Mouse (Mus musculus) heart, embryonic 13.5 days (tissue): ENCODE data around the gene Grk6. TPM values are rescaled to one million over a fixed set of nuclear protein-coding genes. Genes with fewer than 3 reads are reported as not detected.

ENCODE experiments used
- ATAC-seq: fragments of 200-750 bp; cut with Nextera tagmentation; 2 replicates; pipeline ENCODE4 v1.8.0; 2017; ENCODE audit warnings: moderate TSS enrichment; ENCODE audit not compliant: insufficient number of reproducible peaks, low FRiP score, low TSS enrichment; ENCODE audit errors: extremely low read depth
- H3K27ac ChIP-seq: fragments of 300-500 bp; sonication (generic); replicated peaks from 2 replicates; pipeline ENCODE4 v1.5.1; 2015; ENCODE audit warnings: moderate library complexity, mild to moderate bottlenecking, inconsistent platforms
- H3K27me3 ChIP-seq: fragments of 300-500 bp; sonication (generic); replicated peaks from 2 replicates; pipeline ENCODE4 v1.6.1; 2015; ENCODE audit warnings: mild to moderate bottlenecking, inconsistent platforms
- H3K36me3 ChIP-seq: fragments of 300-500 bp; sonication (generic); 2 replicates; pipeline ENCODE4 v1.6.1; 2015; ENCODE audit warnings: mild to moderate bottlenecking, inconsistent platforms
- H3K4me1 ChIP-seq: fragments of 300-500 bp; sonication (generic); 2 replicates; pipeline ENCODE4 v1.6.1; 2015; ENCODE audit warnings: inconsistent platforms
- H3K4me2 ChIP-seq: fragments of 300-500 bp; sonication (generic); 2 replicates; pipeline ENCODE4 v1.6.1; 2015; ENCODE audit warnings: inconsistent platforms, mild to moderate bottlenecking, moderate library complexity
- H3K4me3 ChIP-seq: fragments of 300-500 bp; sonication (generic); 2 replicates; pipeline ENCODE4 v1.5.1; 2015; ENCODE audit warnings: moderate library complexity, mild to moderate bottlenecking, inconsistent platforms
- H3K9ac ChIP-seq: fragments of 300-500 bp; sonication (generic); 2 replicates; pipeline ENCODE4 v1.6.1; 2015; ENCODE audit warnings: inconsistent platforms, mild to moderate bottlenecking, moderate library complexity
- H3K9me3 ChIP-seq: fragments of 300-500 bp; sonication (generic); 2 replicates; pipeline ENCODE4 v1.6.1; 2016; ENCODE audit warnings: inconsistent platforms
- WGBS: fragments of 180-500 bp; shearing (Covaris S2); methylation state at CpG from one replicate; pipeline ENCODE4 v1.1.7; 2015; ENCODE audit warnings: mixed read lengths; 5-methylcytosine and 5-hydroxymethylcytosine counted together
- polyA plus RNA-seq: library from polyadenylated mRNA; unstranded; fragments of >200 nt; fragmentation: Nextera tagmentation; extraction: Ambion mirVana; gene quantifications from 2 replicates; pipeline ENCODE4 v1.2.1, GENCODE M21; 2015

The Grk6 gene
- polyA plus RNA-seq, 1 experiment from 2014 or later, result 16.7 TPM

- H3K4me1 ChIP-seq, result peaks cover 32% of the 10 kb centered on the region
- no peak for ATAC-seq
- H3K4me3 ChIP-seq, result no peak overlapping the region
- 90% methylated on average over 17 of the region's 17 CpGs for WGBS
- no peak overlapping the region for H3K4me2 ChIP-seq
- no peaks in the 10 kb centered on the region for H3K27me3 ChIP-seq
- H3K9me3 ChIP-seq, result no peaks in the 10 kb centered on the region
- H3K27ac ChIP-seq, result no peak overlapping the region
- peaks cover 58% of the 10 kb centered on the region for H3K36me3 ChIP-seq
- no peak overlapping the region for H3K9ac ChIP-seq
These were observed 5.0 kb downstream of the Grk6 start for GRCm38 (mm10) chr13:55449679-55450441.

GRCm38 (mm10) chr13:55450511-55450980 is 5.7 kb downstream of the Grk6 start:
- WGBS, result 68% methylated on average over 11 of the region's 11 CpGs
- Histone ChIP-seq H3K4me1 (peaks cover 32% of the 10 kb centered on the region), H3K36me3 (peaks cover 65% of the 10 kb centered on the region), H3K27ac (no peak overlapping the region), H3K9me3 (no peaks in the 10 kb centered on the region), H3K4me3 (no peak overlapping the region), H3K27me3 (no peaks in the 10 kb centered on the region), H3K9ac (no peak overlapping the region), H3K4me2 (no peak overlapping the region)
- ATAC-seq, result no peak

- H3K4me3 ChIP-seq, result no peak overlapping the region
- H3K27me3 ChIP-seq, result no peaks in the 10 kb centered on the region
- H3K27ac ChIP-seq, result no peak overlapping the region
- 89% methylated on average over 10 of the region's 10 CpGs for WGBS
- no peak overlapping the region for H3K9ac ChIP-seq
- H3K4me2 ChIP-seq, result no peak overlapping the region
- H3K36me3 ChIP-seq, result peaks cover 72% of the 10 kb centered on the region
- ATAC-seq, result no peak
- H3K4me1 ChIP-seq, result peaks cover 26% of the 10 kb centered on the region
- H3K9me3 ChIP-seq, result no peaks in the 10 kb centered on the region
These were observed 6.4 kb downstream of the Grk6 start for GRCm38 (mm10) chr13:55451296-55451695.

- ATAC-seq, result no peak
- Histone ChIP-seq H3K4me2 (no peak overlapping the region), H3K27me3 (no peaks in the 10 kb centered on the region), H3K36me3 (peaks cover 79% of the 10 kb centered on the region), H3K4me3 (no peak overlapping the region), H3K4me1 (peaks cover 19% of the 10 kb centered on the region), H3K9me3 (no peaks in the 10 kb centered on the region), H3K9ac (no peak overlapping the region), H3K27ac (no peak overlapping the region)
- 89% methylated on average over 16 of the region's 16 CpGs for WGBS
These were observed 7.1 kb downstream of the Grk6 start for GRCm38 (mm10) chr13:55451785-55452549.

GRCm38 (mm10) chr13:55462965-55463364 is 18.1 kb downstream of the Grk6 start:
- H3K36me3 ChIP-seq, result peaks cover 39% of the 10 kb centered on the region
- WGBS, result 48% methylated on average over 2 of the region's 2 CpGs

GRCm38 (mm10) chr13:55463399-55464026 is 18.6 kb downstream of the Grk6 start:
- Histone ChIP-seq H3K36me3 (peaks cover 35% of the 10 kb centered on the region), H3K27me3 (peaks cover 53% of the 10 kb centered on the region), H3K4me1 (peaks cover 20% of the 10 kb centered on the region), H3K27ac (no peak overlapping the region), H3K4me3 (peak overlapping the region; percentile 73), H3K9me3 (no peaks in the 10 kb centered on the region), H3K9ac (peak overlapping the region; percentile 85), H3K4me2 (peak overlapping the region; percentile 98)
- WGBS, result 17% methylated on average over 14 of the region's 14 CpGs
- no peak for ATAC-seq

More at GRCm38 (mm10) chr13:55462965-55463364, 18.1 kb downstream of the Grk6 start:
- H3K27ac ChIP-seq, result no peak overlapping the region
- H3K4me3 ChIP-seq, result no peak overlapping the region
- H3K4me2 ChIP-seq, result no peak overlapping the region
- ATAC-seq, result no peak
- no peak overlapping the region for H3K9ac ChIP-seq
- H3K9me3 ChIP-seq, result no peaks in the 10 kb centered on the region
- H3K27me3 ChIP-seq, result peaks cover 48% of the 10 kb centered on the region
- H3K4me1 ChIP-seq, result peaks cover 20% of the 10 kb centered on the region

GRCm38 (mm10) chr13:55464027-55464884 is 19.4 kb downstream of the Grk6 start, which contains the start of gene Prr7:
Gene Prr7, plus strand, starts transcription at chr13:55464267.
- under 1% methylated on average over 80 of the region's 84 CpGs for WGBS
- H3K9me3 ChIP-seq, result no peaks in the 10 kb centered on the region
- ATAC-seq, result peak; percentile 35; the same call in 1 of the 2 replicates
- peak within 1 kb of the TSS; percentile 98 for H3K4me2 ChIP-seq
- H3K4me3 ChIP-seq, result peak within 1 kb of the TSS; percentile 73
- peaks cover 27% of the 10 kb centered on the region for H3K36me3 ChIP-seq
- peaks cover 20% of the 10 kb centered on the region for H3K4me1 ChIP-seq
- peak within 1 kb of the TSS; percentile 85 for H3K9ac ChIP-seq
- H3K27me3 ChIP-seq, result peaks cover 60% of the 10 kb centered on the region
- no peak within 1 kb of the TSS for H3K27ac ChIP-seq

- peaks cover 18% of the 10 kb centered on the region for H3K36me3 ChIP-seq
- peak overlapping the region; percentile 73; the same call in 1 of the 2 replicates for H3K4me3 ChIP-seq
- 29% methylated on average over 3 of the region's 3 CpGs for WGBS
- no peak for ATAC-seq
- peaks cover 69% of the 10 kb centered on the region for H3K27me3 ChIP-seq
- peak overlapping the region; percentile 40; the same call in 1 of the 2 replicates for H3K9ac ChIP-seq
- H3K27ac ChIP-seq, result no peak overlapping the region
- H3K9me3 ChIP-seq, result no peaks in the 10 kb centered on the region
- H3K4me1 ChIP-seq, result peaks cover 20% of the 10 kb centered on the region
- H3K4me2 ChIP-seq, result peak overlapping the region; percentile 98
These were observed 20.3 kb downstream of the Grk6 start for GRCm38 (mm10) chr13:55465184-55465583.

GRCm38 (mm10) chr13:55465830-55466440 is 21.1 kb downstream of the Grk6 start:
- peaks cover 23% of the 10 kb centered on the region for H3K4me1 ChIP-seq
- H3K4me2 ChIP-seq, result no peak overlapping the region
- H3K9me3 ChIP-seq, result no peaks in the 10 kb centered on the region
- peaks cover 13% of the 10 kb centered on the region for H3K36me3 ChIP-seq
- no peak overlapping the region for H3K4me3 ChIP-seq
- ATAC-seq, result no peak
- H3K27ac ChIP-seq, result no peak overlapping the region
- 65% methylated on average over 5 of the region's 5 CpGs for whole genome bisulfite sequencing
- no peak overlapping the region for H3K9ac ChIP-seq
- H3K27me3 ChIP-seq, result peaks cover 76% of the 10 kb centered on the region

GRCm38 (mm10) chr13:55468851-55469560 is 24.1 kb downstream of the Grk6 start:
- Histone ChIP-seq H3K9me3 (no peaks in the 10 kb centered on the region), H3K36me3 (peaks cover 6% of the 10 kb centered on the region), H3K27me3 (peaks cover 96% of the 10 kb centered on the region), H3K9ac (no peak overlapping the region), H3K4me1 (peaks cover 42% of the 10 kb centered on the region), H3K27ac (no peak overlapping the region), H3K4me2 (no peak overlapping the region), H3K4me3 (no peak overlapping the region)
- 33% methylated on average over 13 of the region's 13 CpGs for WGBS
- ATAC-seq, result no peak
